Mouse (Mus musculus) adrenal gland, adult 2 months (tissue): ENCODE measurements around the gene Gm572. TPM values are rescaled to one million over a fixed set of nuclear protein-coding genes. Genes with fewer than 3 reads are reported as not detected.

Source experiments
- DNase-seq: peaks from one replicate; pipeline ENCODE4 v3.0.0; 2021
- polyA plus RNA-seq: library from polyadenylated mRNA; depleted of rRNA; stranded (reverse); fragments of >200 nt; gene quantifications from 2 replicates; pipeline ENCODE4 v1.2.3, GENCODE M21; 2012; rRNA removed
- total RNA-seq, 2 experiments: library from RNA; stranded (reverse); gene quantifications; 2 replicates each; pipeline ENCODE4 v1.2.3; 2021

Gene Gm572
- total and polyA plus RNA-seq, 3 experiments: 0.07 TPM; not detected in 2

GRCm38 (mm10) chr4:148715396-148715795, 72.3 kb downstream of the Gm572 start:
- no peak for DNase-seq

Other genes with a start within 250 kb of the Gm572 start
- 10 to 100 TPM; 16.0 to 22.3 TPM for gene Ubiad1, start 198.5 kb upstream of the Gm572 start, total RNA-seq
- gene Ubiad1, start 198.5 kb upstream of the Gm572 start, polyA plus RNA-seq: 25.4 and 30.2 TPM in 2 replicates
- 10 to 100 TPM; 62.2 to 72.7 TPM for gene Mtor, start 194.7 kb upstream of the Gm572 start, total RNA-seq
- gene Mtor, start 194.7 kb upstream of the Gm572 start, polyA plus RNA-seq: 26.7 and 35.7 TPM in 2 replicates
- gene Angptl7, start 142.9 kb upstream of the Gm572 start, total RNA-seq: 1 to 10 TPM in 1 of 2 experiments, under 1 TPM in 1; 0.43 to 1.7 TPM
- gene Angptl7, start 142.9 kb upstream of the Gm572 start, polyA plus RNA-seq: 0.18 TPM in 1 of 2 replicates, not detected in the other
- 10 to 100 TPM; 46.7 to 52.3 TPM for gene Exosc10, start 84.9 kb upstream of the Gm572 start, total RNA-seq
- 18.8 and 25.2 TPM in 2 replicates for gene Exosc10, start 84.9 kb upstream of the Gm572 start, polyA plus RNA-seq
- 10 to 100 TPM; 75.6 to 79.4 TPM for gene Srm, start 51.8 kb upstream of the Gm572 start, total RNA-seq
- gene Srm, start 51.8 kb upstream of the Gm572 start, polyA plus RNA-seq: 123 and 157 TPM in 2 replicates
- gene Masp2, start 40.8 kb upstream of the Gm572 start, total RNA-seq: 1 to 10 TPM in 1 of 2 experiments, under 1 TPM in 1; 0.55 to 5.6 TPM
- 3.5 and 6.5 TPM in 2 replicates for gene Masp2, start 40.8 kb upstream of the Gm572 start, polyA plus RNA-seq
- gene Tardbp, start 16.3 kb upstream of the Gm572 start, total RNA-seq: 100 to 1,000 TPM; 240 to 255 TPM
- gene Tardbp, start 16.3 kb upstream of the Gm572 start, polyA plus RNA-seq: 8.0 and 10.3 TPM in 2 replicates
- gene Casz1, start 161.1 kb downstream of the Gm572 start, total RNA-seq: 1 to 10 TPM; 4.3 to 7.4 TPM
- 5.5 and 7.9 TPM in 2 replicates for gene Casz1, start 161.1 kb downstream of the Gm572 start, polyA plus RNA-seq